Mouse (Mus musculus) embryonic stem cell, embryonic (primary cell): ENCODE measurements around the gene Flnb.

Experiments used
- CTCF ChIA-PET, 4 experiments: fragments of 300-600 bp in 2 of 4; fragments of 350-600 bp in 2 of 4; sonication (Branson Sonifier 250); formaldehyde crosslinking; loops; one replicate each; lab custom pipeline; 2022; ENCODE audit warnings: inconsistent platforms in 2 of 4; lab: Charles Lee
- POLR2A ChIA-PET, 4 experiments: fragments of 300-600 bp in 2 of 4; fragments of 350-600 bp in 2 of 4; sonication (Branson Sonifier 250); formaldehyde crosslinking; loops; one replicate each; lab custom pipeline; 2022; ENCODE audit warnings: antibody characterized with exemption in 4 of 4, inconsistent platforms in 1 of 4; lab: Charles Lee

Gene Flnb

GRCm38 (mm10) chr14:7869796-7870195 is 52.0 kb downstream of the Flnb start:
- POLR2A ChIA-PET = interaction anchor here in 3 of 4 experiments (0.6 to 2.4 kb wide), 19 partner anchors 9 to 87 kb away, joined by 3 to 7 read pairs (median 4); partner anchors contain the start of gene Gm45521 (in 1 of the 3)

GRCm38 (mm10) chr14:7873552-7873951 is 55.8 kb downstream of the Flnb start:
- POLR2A ChIA-PET = interaction anchor here in 3 of 4 experiments (1.3 to 2.1 kb wide), 4 partner anchors 9 to 13 kb away, joined by 4 to 7 read pairs (median 4); no protein-coding TSS in a partner anchor
- CTCF ChIA-PET = no interaction called here

More at GRCm38 (mm10) chr14:7869796-7870195, 52.0 kb downstream of the Flnb start:
- CTCF ChIA-PET = interaction anchor here in 1 of 4 experiments (1.2 kb wide), 1 partner anchor 127 kb away, joined by 3 read pairs; no protein-coding TSS in a partner anchor

- CTCF ChIA-PET = interaction anchor here in 1 of 4 experiments (0.6 kb wide), 1 partner anchor 108 kb away, joined by 6 read pairs; no protein-coding TSS in a partner anchor
- POLR2A ChIA-PET = interaction anchor here in 3 of 4 experiments (1.0 to 1.6 kb wide), 5 partner anchors 9 to 20 kb away, joined by 3 to 4 read pairs (median 4); no protein-coding TSS in a partner anchor
These were observed 56.7 kb downstream of the Flnb start for GRCm38 (mm10) chr14:7874495-7874894.

GRCm38 (mm10) chr14:7877957-7878356 is 60.2 kb downstream of the Flnb start:
- CTCF ChIA-PET = interaction anchor here in 1 of 4 experiments (0.6 kb wide), 1 partner anchor 135 kb away, joined by 3 read pairs; no protein-coding TSS in a partner anchor
- POLR2A ChIA-PET = interaction anchor here in 1 of 4 experiments (1.1 kb wide), 2 partner anchors 10 to 11 kb away, joined by 3 read pairs; no protein-coding TSS in a partner anchor

- ChIA-PET POLR2A (interaction anchor here in 2 of 4 experiments (0.8 to 1.5 kb wide), 2 partner anchors 11 to 72 kb away, joined by 3 to 5 read pairs; no protein-coding TSS in a partner anchor), CTCF (no interaction called here)
These were observed 62.6 kb downstream of the Flnb start for GRCm38 (mm10) chr14:7880389-7880788.

GRCm38 (mm10) chr14:7881533-7881932 is 63.8 kb downstream of the Flnb start:
- POLR2A ChIA-PET = interaction anchor here in 2 of 4 experiments (0.5 to 1.7 kb wide), 3 partner anchors 21 to 102 kb away, joined by 3 to 6 read pairs (median 3); partner anchors contain the start of gene Flnb (in 1 of the 2)
- CTCF ChIA-PET = interaction anchor here in 1 of 4 experiments (0.5 kb wide), 1 partner anchor 30 kb away, joined by 5 read pairs; no protein-coding TSS in a partner anchor

GRCm38 (mm10) chr14:7882050-7882449 is 64.3 kb downstream of the Flnb start:
- ChIA-PET CTCF (interaction anchor here in 1 of 4 experiments (0.5 kb wide), 1 partner anchor 30 kb away, joined by 5 read pairs; no protein-coding TSS in a partner anchor), POLR2A (interaction anchor here in 2 of 4 experiments (0.8 to 1.7 kb wide), 4 partner anchors 12 to 65 kb away, joined by 3 to 6 read pairs (median 4); partner anchors contain the start of gene Flnb (in 1 of the 2))

- ChIA-PET POLR2A (interaction anchor here in 3 of 4 experiments (0.7 to 1.8 kb wide), 7 partner anchors 9 to 32 kb away, joined by 3 to 4 read pairs (median 4); no protein-coding TSS in a partner anchor), CTCF (interaction anchor here in 1 of 4 experiments (0.6 kb wide), 1 partner anchor 66 kb away, joined by 3 read pairs; the partner anchor contains the start of gene Flnb)
These were observed 66.4 kb downstream of the Flnb start for GRCm38 (mm10) chr14:7884158-7884557.

- POLR2A ChIA-PET = interaction anchor here in 3 of 4 experiments (0.6 to 1.8 kb wide), 4 partner anchors 10 to 33 kb away, joined by 3 to 6 read pairs (median 4); no protein-coding TSS in a partner anchor
These were observed 67.1 kb downstream of the Flnb start for GRCm38 (mm10) chr14:7884841-7885240.

GRCm38 (mm10) chr14:7885540-7885939 is 67.8 kb downstream of the Flnb start:
- ChIA-PET POLR2A (no interaction called here), CTCF (interaction anchor here in 1 of 4 experiments (0.5 kb wide), 1 partner anchor 111 kb away, joined by 4 read pairs; no protein-coding TSS in a partner anchor)

More at GRCm38 (mm10) chr14:7884841-7885240, 67.1 kb downstream of the Flnb start:
- CTCF ChIA-PET = interaction anchor here in 1 of 4 experiments (0.5 kb wide), 1 partner anchor 112 kb away, joined by 4 read pairs; no protein-coding TSS in a partner anchor

GRCm38 (mm10) chr14:7886008-7886407 is 68.3 kb downstream of the Flnb start:
- POLR2A ChIA-PET = interaction anchor here in 2 of 4 experiments (0.5 to 1.3 kb wide), 4 partner anchors 35 to 210 kb away, joined by 3 read pairs; no protein-coding TSS in a partner anchor
- CTCF ChIA-PET = no interaction called here

- CTCF ChIA-PET = interaction anchor here in 1 of 4 experiments (0.6 kb wide), 1 partner anchor 46 kb away, joined by 3 read pairs; no protein-coding TSS in a partner anchor
- POLR2A ChIA-PET = interaction anchor here in 2 of 4 experiments (0.9 to 2.0 kb wide), 5 partner anchors 10 to 69 kb away, joined by 3 to 7 read pairs (median 3); partner anchors contain the start of gene Flnb (in 1 of the 2)
These were observed 69.4 kb downstream of the Flnb start for GRCm38 (mm10) chr14:7887171-7887570.

- POLR2A ChIA-PET = interaction anchor here in 3 of 4 experiments (0.6 to 2.0 kb wide), 10 partner anchors 9 to 65 kb away, joined by 4 to 12 read pairs (median 5); no protein-coding TSS in a partner anchor
- CTCF ChIA-PET = no interaction called here
These were observed 70.5 kb downstream of the Flnb start for GRCm38 (mm10) chr14:7888294-7888693.

GRCm38 (mm10) chr14:7888811-7889651 is 71.3 kb downstream of the Flnb start:
- POLR2A ChIA-PET = interaction anchor here in 3 of 4 experiments (0.6 to 1.7 kb wide), 14 partner anchors 10 to 83 kb away, joined by 3 to 12 read pairs (median 5); no protein-coding TSS in a partner anchor
- CTCF ChIA-PET = no interaction called here

- POLR2A ChIA-PET = interaction anchor here in 3 of 4 experiments (0.6 to 1.7 kb wide), 7 partner anchors 10 to 84 kb away, joined by 3 to 12 read pairs (median 3); no protein-coding TSS in a partner anchor
- CTCF ChIA-PET = no interaction called here
These were observed 72.1 kb downstream of the Flnb start for GRCm38 (mm10) chr14:7889834-7890233.

- ChIA-PET POLR2A (interaction anchor here in 1 of 4 experiments (1.0 to 1.2 kb wide), 2 partner anchors 59 to 73 kb away, joined by 3 read pairs; no protein-coding TSS in a partner anchor), CTCF (no interaction called here)
These were observed 73.6 kb downstream of the Flnb start for GRCm38 (mm10) chr14:7891401-7891800.

- ChIA-PET POLR2A (interaction anchor here in 1 of 4 experiments (1.2 to 1.8 kb wide), 3 partner anchors 9 to 57 kb away, joined by 3 to 7 read pairs (median 4); no protein-coding TSS in a partner anchor), CTCF (no interaction called here)
These were observed 78.4 kb downstream of the Flnb start for GRCm38 (mm10) chr14:7896126-7896525.
